Mouse (Mus musculus) heart, postnatal 0 days (tissue): ENCODE results near the gene Abo.

Source experiments
- CTCF ChIP-seq: IDR thresholded peaks from 2 replicates; pipeline ENCODE4 v1.5.1; 2016; ENCODE audit warnings: antibody characterized with exemption, control low read depth, low read depth
- EP300 ChIP-seq: IDR thresholded peaks from 2 replicates; pipeline ENCODE4 v1.6.1; 2016; ENCODE audit warnings: antibody characterized with exemption, low read depth

DNA sequence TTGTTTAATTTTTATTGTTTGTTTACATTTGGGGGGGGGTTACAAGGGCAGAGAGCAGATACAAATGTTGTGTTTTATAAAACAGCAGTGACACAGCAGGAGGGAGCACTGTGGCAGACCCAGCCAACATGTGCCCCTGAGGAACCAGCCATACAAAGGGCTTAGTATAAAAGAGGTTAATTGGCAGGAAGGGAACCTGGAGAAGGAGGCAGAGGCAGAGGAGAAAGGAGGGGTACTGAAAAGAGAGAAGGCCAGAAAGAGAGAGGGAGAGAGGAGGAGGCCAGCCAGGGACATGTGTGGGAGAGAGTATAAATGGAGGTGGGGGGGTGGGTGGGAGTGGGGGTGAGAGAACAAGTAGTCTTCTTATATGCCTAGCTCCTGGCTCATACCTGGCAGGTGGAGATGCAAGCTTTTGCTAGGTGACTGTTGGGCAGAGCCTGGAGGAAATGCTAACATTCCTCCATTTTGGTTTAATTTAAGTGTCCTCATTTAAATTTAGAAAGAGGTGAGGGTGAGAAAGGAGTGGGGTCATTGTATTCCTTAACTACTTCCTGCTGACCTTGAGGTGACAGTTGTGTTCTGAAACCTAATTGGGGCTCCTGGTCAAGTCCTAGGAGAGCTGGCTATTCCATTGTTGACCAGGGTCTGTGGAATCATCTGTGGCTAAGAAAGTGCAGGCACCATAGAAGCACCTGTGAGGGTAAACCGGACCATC is 37.4 kb downstream of the Abo start:
- TF ChIP-seq CTCF (no peak), EP300 (no peak)
